Mouse (Mus musculus) heart, postnatal 0 days (tissue): ENCODE measurements around the gene Cwc25.

ENCODE experiments used
- CTCF ChIP-seq: IDR thresholded peaks from 2 replicates; pipeline ENCODE4 v1.5.1; 2016; ENCODE audit warnings: antibody characterized with exemption, control low read depth, low read depth
- EP300 ChIP-seq: IDR thresholded peaks from 2 replicates; pipeline ENCODE4 v1.6.1; 2016; ENCODE audit warnings: antibody characterized with exemption, low read depth

GRCm38 (mm10) chr11:97702393-97702745 is 64.0 kb downstream of the Cwc25 start:
- TF ChIP-seq CTCF (no peak), EP300 (no peak)
